In genomic region chr9:65297056-65297455, GRCm38 (mm10) we compare ENCODE assay signal across 19 mouse cellular contexts. TPM values are rescaled to one million over a fixed set of nuclear protein-coding genes. Genes with fewer than 3 reads are reported as not detected.
"Had no signal": no experiment of that assay in that cellular context is flagged by ENCODE, and none has a peak within 500 bp of the region (broad histone marks: within the 10 kb centered on the region; RNA-seq: fewer than 3 reads in every experiment).

No protein-coding gene starts in this region.

- H3K4me2 ChIP-seq: lung, embryonic 14.5 days; midbrain, embryonic 12.5 days; neural tube, embryonic 13.5 days; neural tube, embryonic 15.5 days had no signal

- H3K9ac ChIP-seq: lung, embryonic 14.5 days; midbrain, embryonic 12.5 days; neural tube, embryonic 13.5 days; neural tube, embryonic 15.5 days had no signal

- H3K4me3 ChIP-seq: midbrain, embryonic 10.5 days; midbrain, embryonic 12.5 days; myocyte; neural tube, embryonic 13.5 days; neural tube, embryonic 15.5 days had no signal

- DNase-seq: lung, adult 18-20 months; lung, embryonic 14.5 days; lung, postnatal 10 days; lung, postnatal 4 days; midbrain, embryonic 14.5 days; retina, postnatal 1 day; right cerebral cortex, adult 18-20 months; right cerebral cortex, postnatal 25 days; right cerebral cortex, postnatal 4 days; spleen, adult 18-20 months; thymus, adult 18-20 months; thymus, postnatal 14 days; thymus, postnatal 36 days had no signal

- ATAC-seq: midbrain, embryonic 16.5 days had no signal

- H3K9me3 ChIP-seq: midbrain, embryonic 10.5 days; midbrain, embryonic 12.5 days; neural tube, embryonic 13.5 days; neural tube, embryonic 15.5 days had no signal

- H3K27ac ChIP-seq: midbrain, embryonic 10.5 days; midbrain, embryonic 12.5 days; neural tube, embryonic 13.5 days; neural tube, embryonic 15.5 days had no signal

- H3K27me3 ChIP-seq: midbrain, embryonic 12.5 days; neural tube, embryonic 13.5 days; neural tube, embryonic 15.5 days had no signal

RNA-seq across cellular contexts. Expression of gene Cilp, which starts 32.1 kb away (rescaled TPM):
- polyA plus RNA-seq: lung, embryonic 14.5 days had no signal
